8 mouse cellular contexts compared by ENCODE assay signal in the genomic region with DNA sequence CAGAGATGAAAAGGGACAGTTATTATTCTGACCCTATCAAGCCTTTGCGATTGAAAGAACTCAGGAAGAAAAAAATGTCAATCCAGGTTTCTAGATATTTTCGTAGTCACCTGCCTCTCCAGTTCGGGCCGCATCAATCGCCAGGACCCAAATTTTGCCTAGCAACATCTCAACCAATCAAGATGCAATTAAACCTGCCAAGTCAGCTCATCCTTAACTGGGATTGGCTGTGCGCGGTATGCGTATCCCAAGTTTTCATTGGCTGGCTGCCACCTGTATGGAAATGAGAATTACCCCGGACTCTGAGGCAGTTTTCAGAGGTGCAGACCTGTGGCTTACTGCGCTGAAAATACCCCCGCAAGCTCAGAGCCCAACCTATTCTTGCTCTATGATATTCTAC. TPM values are rescaled to one million over a fixed set of nuclear protein-coding genes. Genes with fewer than 3 reads are reported as not detected.
DNase-seq lines count a peak whose midpoint lies in the region; TF ChIP-seq lines count a peak whose summit lies in the region.

No protein-coding gene starts in this region.

- DNase-seq in ZHBTc4 (ENCODE audit: low read depth, low spot score), result peak; percentile 90
- DNase-seq in cerebellum, adult 9-10 months, result peak; percentile 95
- peak; percentile 72 for DNase-seq in frontal cortex, postnatal 10 days (ENCODE audit: low spot score in 2 of 2)
- peak; percentile 20 for DNase-seq in induced T-regulatory cell, adult 2 months (ENCODE audit: low read depth)
- peak; percentile 74 to 82 for DNase-seq in left cerebral cortex, adult 2 months (ENCODE audit: extremely low spot score in 1 of 2, low spot score in 2 of 2)
- DNase-seq in lung, postnatal 25 days (ENCODE audit: low spot score), result peak; percentile 77
- DNase-seq in right cerebral cortex, postnatal 25 days, result peak; percentile 80
- no peak for DNase-seq in spleen, adult 12 weeks (ENCODE audit: low spot score)

- no peak for TF ChIP-seq CTCF in left cerebral cortex, adult 2 months (IDR thresholded peaks at IDR 0.05)

- H3K27ac ChIP-seq in left cerebral cortex, adult 2 months, result peak overlapping the region; percentile 78

- peak overlapping the region; percentile 61 for H3K4me3 ChIP-seq in left cerebral cortex, adult 2 months

- intact Hi-C loops in left cerebral cortex, adult 2 months (cut with DNase I), result loop anchor here (1.0 kb wide), 1 partner anchor 49 kb away; no protein-coding TSS in a partner anchor

RNA-seq across cellular contexts. Expression of a gene that starts 21.4 kb away (rescaled TPM):
- 10 to 100 TPM; 11.1 to 14.8 TPM for total RNA-seq in left cerebral cortex, adult 2 months (2021)

RNA-seq across cellular contexts. Expression of a gene that starts 28.4 kb away (rescaled TPM):
- 10 to 100 TPM; 79.8 to 85.7 TPM for total RNA-seq in left cerebral cortex, adult 2 months (2021)
